Mouse (Mus musculus) fat pad, adult 2 months (tissue): ENCODE data around the gene Serpine3.
"Not testable (repeated sequence)": the region's sequence is repeated elsewhere in the genome, so short reads cannot be mapped to it uniquely, and the experiment has no call there.

Source experiments
- DNase-seq: peaks from one replicate; pipeline ENCODE4 v3.0.0-alpha.2; 2011; ENCODE audit warnings: low read depth, low spot score; ENCODE audit errors: extremely low read depth

The Serpine3 gene

GRCm38 (mm10) chr14:62663367-62663766, at the start of gene Serpine3:
TSS of gene Serpine3 (plus strand) at chr14:62663667.
- no peak for DNase-seq

- no peak for DNase-seq
Observed at GRCm38 (mm10) chr14:62622393-62622792, 41.1 kb upstream of the Serpine3 start.

GRCm38 (mm10) chr14:62627951-62628350, 35.5 kb upstream of the Serpine3 start:
- no peak for DNase-seq

GRCm38 (mm10) chr14:62637436-62638344, 25.8 kb upstream of the Serpine3 start:
- no peak for DNase-seq

- no peak for DNase-seq
Observed at GRCm38 (mm10) chr14:62638345-62638702, 25.1 kb upstream of the Serpine3 start.

- DNase-seq = no peak
Observed at GRCm38 (mm10) chr14:62639111-62639510, 24.4 kb upstream of the Serpine3 start.

- DNase-seq = no peak
Observed at GRCm38 (mm10) chr14:62639551-62639950, 23.9 kb upstream of the Serpine3 start.

GRCm38 (mm10) chr14:62640396-62640795, 23.1 kb upstream of the Serpine3 start:
- no peak for DNase-seq

GRCm38 (mm10) chr14:62642368-62642767, 21.1 kb upstream of the Serpine3 start:
- DNase-seq = not testable (repeated sequence)

- no peak for DNase-seq
Observed at GRCm38 (mm10) chr14:62648405-62648804, 15.1 kb upstream of the Serpine3 start.

- no peak for DNase-seq
Observed at GRCm38 (mm10) chr14:62650376-62650775, 13.1 kb upstream of the Serpine3 start.

GRCm38 (mm10) chr14:62651771-62652170, 11.7 kb upstream of the Serpine3 start:
- DNase-seq = no peak

GRCm38 (mm10) chr14:62655996-62656395, 7.5 kb upstream of the Serpine3 start:
- DNase-seq = no peak

GRCm38 (mm10) chr14:62657469-62657868, 6.0 kb upstream of the Serpine3 start:
- DNase-seq = no peak

GRCm38 (mm10) chr14:62662381-62662780, 1.1 kb upstream of the Serpine3 start:
- no peak for DNase-seq

GRCm38 (mm10) chr14:62664976-62665673, 1.7 kb downstream of the Serpine3 start:
- DNase-seq = no peak

GRCm38 (mm10) chr14:62673646-62674045, 10.2 kb downstream of the Serpine3 start:
- DNase-seq = no peak

GRCm38 (mm10) chr14:62718161-62718560, 54.7 kb downstream of the Serpine3 start:
- DNase-seq = no peak

- no peak for DNase-seq
Observed at GRCm38 (mm10) chr14:62721625-62722024, 58.2 kb downstream of the Serpine3 start.

GRCm38 (mm10) chr14:62724560-62724959, 61.1 kb downstream of the Serpine3 start:
- DNase-seq = no peak

- no peak for DNase-seq
Observed at GRCm38 (mm10) chr14:62731902-62732301, 68.4 kb downstream of the Serpine3 start.

- DNase-seq = no peak
Observed at GRCm38 (mm10) chr14:62733666-62734065, 70.2 kb downstream of the Serpine3 start.
